Mouse (Mus musculus) thymus, postnatal 4 days (tissue): ENCODE measurements around the gene Adap1.

Experiments
- DNase-seq: peaks from one replicate; pipeline ENCODE4 v3.0.0; 2021

Gene Adap1

DNA sequence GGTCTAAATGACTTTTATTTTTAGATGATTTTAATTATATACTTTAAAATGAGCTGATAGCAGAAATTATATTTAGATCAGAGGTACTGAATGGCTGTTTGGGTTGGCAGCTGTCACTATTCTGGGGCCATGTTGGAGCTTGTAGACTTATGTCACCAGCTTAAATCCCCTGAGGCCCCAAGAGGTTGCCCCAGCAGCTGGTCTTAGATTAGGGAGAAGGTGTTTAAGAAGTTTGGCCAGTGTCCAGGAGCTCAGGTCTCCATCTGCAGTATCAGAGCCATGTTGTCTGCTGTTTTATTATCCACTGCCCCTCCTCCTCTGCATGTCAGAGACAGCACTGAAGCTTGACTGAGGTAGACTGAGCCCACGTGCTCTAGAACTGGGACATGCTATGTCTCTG, 82.0 kb downstream of the Adap1 start:
- DNase-seq, result no peak

- DNase-seq, result no peak
Observed at GRCm38 (mm10) chr5:139241022-139241761, 84.2 kb downstream of the Adap1 start.

GRCm38 (mm10) chr5:139237436-139237835, 88.0 kb downstream of the Adap1 start:
- DNase-seq, result no peak

DNA sequence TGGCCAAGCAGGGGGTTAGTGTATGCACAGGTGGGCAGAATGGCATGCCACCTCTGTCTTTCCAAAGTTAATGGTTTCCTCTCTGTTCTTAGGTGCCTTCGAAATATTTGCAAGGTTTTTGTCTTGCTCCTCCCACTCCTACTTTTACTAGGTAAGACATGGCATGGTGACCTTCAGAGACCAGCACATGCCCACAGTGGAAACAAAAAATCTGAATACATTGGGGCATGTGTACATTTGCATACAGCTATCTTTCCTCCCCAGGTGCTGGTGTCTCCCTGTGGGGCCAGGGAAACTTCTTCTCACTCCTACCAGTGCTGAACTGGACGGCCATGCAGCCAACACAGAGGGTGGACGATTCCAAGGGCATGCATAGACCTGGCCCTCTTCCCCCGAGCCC, 91.0 kb downstream of the Adap1 start:
- DNase-seq, result no peak

- no peak for DNase-seq
Observed at GRCm38 (mm10) chr5:139232083-139232482, 93.3 kb downstream of the Adap1 start.

DNA sequence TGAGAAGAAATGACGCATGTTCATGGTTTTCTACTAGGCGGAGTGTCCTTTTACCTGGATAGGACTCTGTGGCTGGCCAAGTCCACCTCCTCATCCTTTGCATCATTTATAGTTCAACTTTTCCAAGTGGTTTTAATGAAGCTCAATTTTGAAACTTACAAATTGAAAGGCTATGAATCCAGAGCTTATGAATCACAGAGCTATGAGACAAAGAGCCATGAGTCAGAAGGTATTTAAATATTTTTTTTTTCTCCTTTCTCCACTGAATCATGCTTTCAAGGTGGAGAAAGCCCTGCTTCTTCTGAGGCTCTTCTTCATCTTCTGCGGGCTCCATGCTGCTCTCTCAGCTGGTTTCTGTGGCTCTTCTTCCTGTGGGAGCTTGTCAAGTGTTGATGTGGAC, 95.7 kb downstream of the Adap1 start:
- DNase-seq, result no peak

DNA sequence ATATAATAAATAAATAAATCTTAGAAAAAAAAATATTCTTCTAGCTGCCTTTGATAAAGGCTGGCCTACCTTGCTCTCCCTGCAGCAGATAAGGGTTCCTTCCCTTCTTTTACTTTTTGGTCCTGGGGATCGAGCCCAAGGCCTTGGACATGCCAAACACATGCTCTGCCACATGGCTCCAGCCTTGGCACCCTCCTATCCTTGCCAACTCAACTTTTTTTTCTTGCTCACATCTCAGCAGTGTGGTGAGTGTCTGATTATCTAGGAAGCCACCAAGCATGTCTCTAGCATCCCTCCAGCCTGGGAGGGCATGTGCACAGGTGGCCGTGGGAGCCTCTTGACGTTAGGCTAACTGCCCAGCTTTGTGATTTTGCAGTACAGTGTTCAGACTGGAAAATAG, 97.1 kb downstream of the Adap1 start:
- no peak for DNase-seq

DNA sequence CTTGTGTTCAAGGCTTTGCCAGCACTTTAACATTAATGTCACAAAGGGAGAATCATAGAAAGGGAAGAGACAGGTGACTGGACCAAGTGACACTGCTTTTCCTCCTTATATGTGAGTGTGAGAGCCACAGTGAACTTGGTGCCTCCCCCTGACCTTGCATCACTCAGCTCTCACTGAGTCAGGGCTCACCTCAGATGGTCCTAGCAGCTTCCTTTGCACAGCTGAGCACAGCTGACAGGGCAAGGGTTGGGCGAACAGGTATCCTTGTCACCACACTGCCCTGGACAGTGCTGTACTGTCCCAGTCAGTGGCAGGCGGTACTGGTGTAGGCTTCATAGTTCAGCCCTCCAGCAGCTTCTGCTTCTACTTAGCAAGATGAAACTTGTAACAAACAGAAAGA, 97.8 kb downstream of the Adap1 start:
- no peak for DNase-seq

DNA sequence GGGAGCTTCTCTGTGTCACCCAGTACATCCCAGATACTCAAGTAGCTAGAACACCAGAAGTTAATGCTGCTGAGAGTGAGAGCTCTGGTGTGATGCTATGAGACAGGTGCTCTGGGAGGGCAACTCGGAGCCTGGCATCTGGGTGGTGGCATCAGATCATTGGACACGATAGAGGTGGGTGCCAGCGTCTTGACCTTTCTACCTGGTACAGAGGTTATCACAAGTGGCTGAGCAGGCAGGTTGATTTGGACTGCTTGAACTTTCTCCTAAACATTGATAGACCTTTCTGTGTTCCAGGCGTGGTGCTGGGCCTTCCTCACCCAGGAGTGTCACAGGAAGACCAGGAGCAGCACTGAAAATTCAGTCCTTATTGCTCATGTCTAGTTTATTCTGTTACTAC, 98.2 kb downstream of the Adap1 start:
- no peak for DNase-seq

GRCm38 (mm10) chr5:139223331-139223730, 102.1 kb downstream of the Adap1 start:
- DNase-seq, result no peak
